Mouse (Mus musculus): Measurements from ENCODE around the gene Dydc2. TPM values are rescaled to one million over a fixed set of nuclear protein-coding genes. Genes with fewer than 3 reads are reported as not detected.
A peak's percentile ranks its signal among the peaks of the same experiment; 100 is the strongest.
"Not testable (repeated sequence)": the region's sequence is repeated elsewhere in the genome, so short reads cannot be mapped to it uniquely, and the experiment has no call there.

Gene Dydc2
- total RNA-seq, 2 experiments from 2014 or later, result not detected

GRCm38 (mm10) chr14:41082408-41082807 is 13.4 kb upstream of the Dydc2 start:
- H3K27ac ChIP-seq, result no peak overlapping the region
- DNase-seq, result no peak
- no peak overlapping the region for H3K4me3 ChIP-seq
- no peak for TF ChIP-seq CTCF (IDR thresholded peaks at IDR 0.05)
- intact Hi-C loops (cut with DNase I), result no loop called here

GRCm38 (mm10) chr14:41072944-41073275 is 3.9 kb upstream of the Dydc2 start:
- H3K27ac ChIP-seq, result no peak overlapping the region
- peak overlapping the region; percentile 66 for H3K4me3 ChIP-seq
- no peak for TF ChIP-seq CTCF (IDR thresholded peaks at IDR 0.05)
- no peak for DNase-seq
- intact Hi-C loops (cut with DNase I), result no loop called here

- intact Hi-C loops (cut with DNase I), result no loop called here
- peak; percentile 51 for DNase-seq
- TF ChIP-seq CTCF (IDR thresholded peaks at IDR 0.05), result no peak
- Histone ChIP-seq H3K4me3 (peak within 1 kb of the TSS; percentile 66), H3K27ac (no peak within 1 kb of the TSS)
Observed at GRCm38 (mm10) chr14:41072229-41072943, 3.4 kb upstream of the Dydc2 start, which contains the start of gene Dydc1. Gene Dydc1, plus strand, starts transcription at chr14:41072911.

GRCm38 (mm10) chr14:41070343-41070742 is 1.3 kb upstream of the Dydc2 start:
- no peak overlapping the region for H3K27ac ChIP-seq
- intact Hi-C loops (cut with DNase I), result no loop called here
- DNase-seq, result no peak
- no peak overlapping the region for H3K4me3 ChIP-seq
- TF ChIP-seq CTCF (IDR thresholded peaks at IDR 0.05), result no peak

- intact Hi-C loops (cut with DNase I), result no loop called here
- no peak for TF ChIP-seq CTCF (IDR thresholded peaks at IDR 0.05)
- no peak for DNase-seq
- Histone ChIP-seq H3K4me3 (no peak overlapping the region), H3K27ac (no peak overlapping the region)
Observed at GRCm38 (mm10) chr14:41066416-41066815, 2.6 kb downstream of the Dydc2 start.

GRCm38 (mm10) chr14:41065168-41065567 is 3.8 kb downstream of the Dydc2 start:
- Histone ChIP-seq H3K4me3 (no peak overlapping the region), H3K27ac (no peak overlapping the region)
- no peak for TF ChIP-seq CTCF (IDR thresholded peaks at IDR 0.05)
- intact Hi-C loops (cut with DNase I), result no loop called here
- DNase-seq, result no peak

- intact Hi-C loops (cut with DNase I), result not testable (repeated sequence)
Observed at GRCm38 (mm10) chr14:41053190-41053589, 15.8 kb downstream of the Dydc2 start.

GRCm38 (mm10) chr14:41052481-41052880 is 16.5 kb downstream of the Dydc2 start:
- no peak overlapping the region for H3K27ac ChIP-seq
- TF ChIP-seq CTCF (IDR thresholded peaks at IDR 0.05), result no peak; the same call in 1 of the 2 replicates
- no peak for DNase-seq
- no peak overlapping the region for H3K4me3 ChIP-seq
- intact Hi-C loops (cut with DNase I), result no loop called here

More at GRCm38 (mm10) chr14:41053190-41053589, 15.8 kb downstream of the Dydc2 start:
- not testable (repeated sequence) for H3K4me3 ChIP-seq, H3K27ac ChIP-seq, DNase-seq
- peak; percentile 23; the same call in 1 of the 2 replicates for TF ChIP-seq CTCF (IDR thresholded peaks at IDR 0.05)

GRCm38 (mm10) chr14:41050471-41050870 is 18.5 kb downstream of the Dydc2 start:
- Histone ChIP-seq H3K4me3 (no peak overlapping the region), H3K27ac (no peak overlapping the region)
- intact Hi-C loops (cut with DNase I), result no loop called here
- no peak for TF ChIP-seq CTCF (IDR thresholded peaks at IDR 0.05)
- no peak for DNase-seq

GRCm38 (mm10) chr14:41047402-41047801 is 21.6 kb downstream of the Dydc2 start:
- intact Hi-C loops (cut with DNase I), result no loop called here
- H3K4me3 ChIP-seq, result no peak overlapping the region
- no peak overlapping the region for H3K27ac ChIP-seq
- no peak for TF ChIP-seq CTCF (IDR thresholded peaks at IDR 0.05)
- no peak for DNase-seq

GRCm38 (mm10) chr14:41035146-41035798 is 33.7 kb downstream of the Dydc2 start:
- peak; percentile 49 for DNase-seq

GRCm38 (mm10) chr14:41033135-41034110 is 35.6 kb downstream of the Dydc2 start:
- intact Hi-C loops (cut with DNase I), result loop anchor here (1.0 to 2.0 kb wide), 2 partner anchors 54 to 117 kb away; no protein-coding TSS in a partner anchor
- H3K4me3 ChIP-seq, result no peak overlapping the region
- peak; percentile 70 for TF ChIP-seq CTCF (IDR thresholded peaks at IDR 0.05)

More at GRCm38 (mm10) chr14:41035146-41035798, 33.7 kb downstream of the Dydc2 start:
- Histone ChIP-seq H3K27ac (no peak overlapping the region), H3K4me3 (no peak overlapping the region)
- TF ChIP-seq CTCF (IDR thresholded peaks at IDR 0.05), result no peak; the same call in none of the 2 replicates
- intact Hi-C loops (cut with DNase I), result loop anchor here (2.0 kb wide), 1 partner anchor 118 kb away; no protein-coding TSS in a partner anchor

More at GRCm38 (mm10) chr14:41033135-41034110, 35.6 kb downstream of the Dydc2 start:
- H3K27ac ChIP-seq, result no peak overlapping the region
- DNase-seq, result peak; percentile 74

Measured in gastrocnemius, adult 2 months (tissue).